Comparison of ENCODE assay signal across 8 mouse cellular contexts in the genomic region with DNA sequence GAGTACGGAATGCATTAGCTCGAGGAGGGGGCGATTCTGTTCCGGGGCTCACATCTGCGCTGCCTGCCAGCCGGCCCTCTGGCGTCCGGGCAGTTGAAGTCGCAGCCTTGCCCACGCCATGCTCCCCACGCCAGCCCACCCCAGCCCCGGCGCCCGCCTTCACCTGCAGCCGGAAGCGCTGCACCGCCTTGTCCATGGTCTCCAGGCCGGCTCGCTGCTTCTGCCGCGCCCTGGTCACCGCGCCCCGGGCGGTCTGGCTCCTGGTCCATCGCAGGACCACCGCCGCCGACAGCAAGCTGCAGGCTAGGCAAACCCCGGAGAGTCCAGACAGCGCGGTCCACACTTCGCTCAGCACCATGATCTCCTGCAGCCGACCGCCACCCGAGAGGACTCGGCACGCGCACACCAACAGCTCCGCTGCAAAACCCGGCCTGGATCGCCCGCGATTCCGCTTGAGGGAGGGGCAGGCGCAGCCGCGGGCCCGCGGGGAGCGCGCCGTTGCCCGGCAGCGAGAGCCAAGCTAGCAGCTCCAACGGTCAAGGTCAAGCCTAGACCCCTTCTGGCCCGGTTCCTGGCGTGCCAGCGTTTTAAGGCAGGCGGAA. TPM values are rescaled to one million over a fixed set of nuclear protein-coding genes. Genes with fewer than 3 reads are reported as not detected.
DNase-seq lines count a peak whose midpoint lies in the region; ATAC-seq lines count a peak whose summit lies in the region.

No protein-coding gene starts in this region.

- peak overlapping the region; percentile 76 for H3K27ac ChIP-seq in intestine, embryonic 15.5 days
- no peak overlapping the region for H3K27ac ChIP-seq in midbrain, embryonic 11.5 days (ENCODE audit: low read depth, low read length)

- intact Hi-C loops in gastrocnemius, postnatal 36 days (cut with DNase I), result no loop called here
- intact Hi-C loops in left cerebral cortex, postnatal 4 days (cut with DNase I), result no loop called here

- WGBS in intestine, embryonic 15.5 days, result under 1% methylated on average over 60 of the region's 60 CpGs
- WGBS in midbrain, embryonic 11.5 days, result 0% methylated on average over 60 of the region's 60 CpGs

- peak overlapping the region; percentile 67 for H3K9ac ChIP-seq in intestine, embryonic 15.5 days
- peak overlapping the region; percentile 67 for H3K9ac ChIP-seq in midbrain, embryonic 11.5 days (ENCODE audit: low read length)

- peaks cover 17% of the 10 kb centered on the region for H3K27me3 ChIP-seq in intestine, embryonic 15.5 days (replicated peaks)
- H3K27me3 ChIP-seq in midbrain, embryonic 11.5 days (ENCODE audit: control insufficient read depth, insufficient read depth, low read length), result peaks cover 45% of the 10 kb centered on the region

- peak overlapping the region; percentile 96 for H3K4me2 ChIP-seq in intestine, embryonic 15.5 days (replicated peaks)
- peak overlapping the region; percentile 98 for H3K4me2 ChIP-seq in midbrain, embryonic 11.5 days

- peak; percentile 80 for ATAC-seq in intestine, embryonic 15.5 days
- ATAC-seq in midbrain, embryonic 11.5 days (ENCODE audit: low FRiP score), result peak; percentile 92

- no peaks in the 10 kb centered on the region for H3K9me3 ChIP-seq in intestine, embryonic 15.5 days
- no peaks in the 10 kb centered on the region for H3K9me3 ChIP-seq in midbrain, embryonic 11.5 days (ENCODE audit: control insufficient read depth, low read length)

- DNase-seq in adrenal gland, adult (ENCODE audit: inconsistent age in 2 of 2, low spot score in 1 of 2), result peak; percentile 87 to 94
- peak; percentile 80 for DNase-seq in embryo, embryonic 10 days (ENCODE audit: low spot score)
- DNase-seq in gastrocnemius, postnatal 36 days, result peak; percentile 33 to 35
- DNase-seq in left cerebral cortex, postnatal 4 days, result peak; percentile 73
- DNase-seq in midbrain, embryonic 11.5 days (ENCODE audit: low spot score, missing footprints), result peak; percentile 97
- DNase-seq in right cerebral cortex, postnatal 4 days, result peak; percentile 78
- DNase-seq in adipocyte (ENCODE audit: low spot score), result no peak

- no peaks in the 10 kb centered on the region for H3K36me3 ChIP-seq in intestine, embryonic 15.5 days
- H3K36me3 ChIP-seq in midbrain, embryonic 11.5 days (ENCODE audit: control insufficient read depth, insufficient read depth, low read length), result no peaks in the 10 kb centered on the region

- H3K4me1 ChIP-seq in intestine, embryonic 15.5 days (replicated peaks), result peaks cover 8% of the 10 kb centered on the region; the same call in 1 of the 2 replicates
- H3K4me1 ChIP-seq in midbrain, embryonic 11.5 days (ENCODE audit: control insufficient read depth, insufficient read depth, low read length), result peaks cover 8% of the 10 kb centered on the region

- peak overlapping the region; percentile 61 for H3K4me3 ChIP-seq in intestine, embryonic 15.5 days (replicated peaks)
- H3K4me3 ChIP-seq in midbrain, embryonic 11.5 days (ENCODE audit: low read depth, low read length), result peak overlapping the region; percentile 65

RNA-seq across cellular contexts. Expression of a gene that starts 0.3 kb away (rescaled TPM):
- under 1 TPM; 0.17 to 0.28 TPM for total RNA-seq in gastrocnemius, postnatal 36 days (2021)
- 48.2 and 57.6 TPM in 2 replicates for polyA plus RNA-seq in intestine, embryonic 15.5 days (2015; fragmentation: Nextera tagmentation; extraction: Ambion mirVana)
- 10 to 100 TPM; 45.8 to 53.7 TPM for total RNA-seq in left cerebral cortex, postnatal 4 days (2021)
- polyA plus RNA-seq in midbrain, embryonic 11.5 days (2014; fragmentation: Nextera tagmentation; extraction: Ambion mirVana), result 1.8 TPM in 2 replicates

RNA-seq across cellular contexts. Expression of a gene that starts 36.3 kb away (rescaled TPM):
- 10 to 100 TPM; 12.5 to 14.5 TPM for total RNA-seq in gastrocnemius, postnatal 36 days (2021)
- polyA plus RNA-seq in intestine, embryonic 15.5 days (2015; fragmentation: Nextera tagmentation; extraction: Ambion mirVana), result 30.1 and 31.0 TPM in 2 replicates
- 1 to 10 TPM; 6.6 to 8.2 TPM for total RNA-seq in left cerebral cortex, postnatal 4 days (2021)
- 22.2 and 24.7 TPM in 2 replicates for polyA plus RNA-seq in midbrain, embryonic 11.5 days (2014; fragmentation: Nextera tagmentation; extraction: Ambion mirVana)

RNA-seq across cellular contexts. Expression of a gene that starts 57.5 kb away (rescaled TPM):
- total RNA-seq in gastrocnemius, postnatal 36 days (2021), result 100 to 1,000 TPM; 843 to 875 TPM
- 636 and 732 TPM in 2 replicates for polyA plus RNA-seq in intestine, embryonic 15.5 days (2015; fragmentation: Nextera tagmentation; extraction: Ambion mirVana)
- 100 to 1,000 TPM; 319 to 327 TPM for total RNA-seq in left cerebral cortex, postnatal 4 days (2021)
- 398 and 455 TPM in 2 replicates for polyA plus RNA-seq in midbrain, embryonic 11.5 days (2014; fragmentation: Nextera tagmentation; extraction: Ambion mirVana)

RNA-seq across cellular contexts. Expression of a gene that starts 57.7 kb away (rescaled TPM):
- 10 to 100 TPM; 17.3 to 19.3 TPM for total RNA-seq in gastrocnemius, postnatal 36 days (2021)
- polyA plus RNA-seq in intestine, embryonic 15.5 days (2015; fragmentation: Nextera tagmentation; extraction: Ambion mirVana), result 70.9 and 71.6 TPM in 2 replicates
- total RNA-seq in left cerebral cortex, postnatal 4 days (2021), result 10 to 100 TPM; 60.2 to 68.2 TPM
- polyA plus RNA-seq in midbrain, embryonic 11.5 days (2014; fragmentation: Nextera tagmentation; extraction: Ambion mirVana), result 64.1 and 67.5 TPM in 2 replicates

Comparison
In these comparisons a context has a peak if more than half of its experiments do, and no peak if none do; other contexts are left out.
1. RNA of a gene that starts 0.3 kb away (total RNA-seq): 45.8 to 53.7 TPM in left cerebral cortex, postnatal 4 days; 0.17 to 0.28 TPM in gastrocnemius, postnatal 36 days; every median in the first group is over 10 times any median in the second.